Comparison of ENCODE assay signal across 10 mouse cellular contexts in genomic region chr8:95293172-95293571, GRCm38 (mm10). TPM values are rescaled to one million over a fixed set of nuclear protein-coding genes. Genes with fewer than 3 reads are reported as not detected.
DNase-seq lines count a peak whose midpoint lies in the region; ATAC-seq lines count a peak whose summit lies in the region.
"Had no signal": no experiment of that assay in that cellular context is flagged by ENCODE, and none has a peak within 500 bp of the region (broad histone marks: within the 10 kb centered on the region; RNA-seq: fewer than 3 reads in every experiment).

No protein-coding gene starts in this region.

- DNase-seq in hindbrain, embryonic 10.5 days (ENCODE audit: low spot score), result no peak
- peak; percentile 8 to 21 for DNase-seq in cerebellum, adult 18-20 months
- peak; percentile 87 for DNase-seq in lung, postnatal 25 days (ENCODE audit: low spot score)
- DNase-seq in urinary bladder, postnatal 14 days (ENCODE audit: low spot score), result peak; percentile 83
- DNase-seq in B cell, adult 2 months, result no peak

- 0 out of 2 replicates have a peak overlapping the region, but pooled peaks have one; percentile 17 for H3K4me2 ChIP-seq in hindbrain, embryonic 15.5 days
- H3K4me2 ChIP-seq in kidney, embryonic 15.5 days, result peak overlapping the region; percentile 51

- H3K27ac ChIP-seq in hindbrain, embryonic 15.5 days (replicated peaks), result no peak overlapping the region
- no peak overlapping the region for H3K27ac ChIP-seq in hindbrain, embryonic 10.5 days
- H3K27ac ChIP-seq in kidney, embryonic 15.5 days, result peak overlapping the region; percentile 84

- ATAC-seq in hindbrain, embryonic 15.5 days (ENCODE audit: low FRiP score, low read depth), result no peak
- ATAC-seq in granulocyte monocyte progenitor cell, adult 5-6 weeks (replicated peaks; ENCODE audit: poor library complexity, severe bottlenecking), result peak; percentile 69
- ATAC-seq in kidney, embryonic 15.5 days (replicated peaks; ENCODE audit: low FRiP score), result peak; percentile 62

- H3K4me1 ChIP-seq in hindbrain, embryonic 15.5 days (replicated peaks), result no peaks in the 10 kb centered on the region
- peaks cover 8% of the 10 kb centered on the region; the same call in 1 of the 2 replicates for H3K4me1 ChIP-seq in hindbrain, embryonic 10.5 days (replicated peaks)
- H3K4me1 ChIP-seq in kidney, embryonic 15.5 days, result peaks cover 17% of the 10 kb centered on the region

- H3K9me3 ChIP-seq in hindbrain, embryonic 15.5 days, result no peaks in the 10 kb centered on the region
- no peaks in the 10 kb centered on the region for H3K9me3 ChIP-seq in hindbrain, embryonic 10.5 days
- H3K9me3 ChIP-seq in kidney, embryonic 15.5 days (replicated peaks), result no peaks in the 10 kb centered on the region

- no peaks in the 10 kb centered on the region for H3K36me3 ChIP-seq in hindbrain, embryonic 15.5 days
- no peaks in the 10 kb centered on the region for H3K36me3 ChIP-seq in hindbrain, embryonic 10.5 days
- no peaks in the 10 kb centered on the region for H3K36me3 ChIP-seq in kidney, embryonic 15.5 days

- no peak overlapping the region for H3K4me3 ChIP-seq in hindbrain, embryonic 15.5 days
- no peak overlapping the region for H3K4me3 ChIP-seq in hindbrain, embryonic 10.5 days
- peak overlapping the region; percentile 25 for H3K4me3 ChIP-seq in kidney, embryonic 15.5 days (replicated peaks)

- no peaks in the 10 kb centered on the region for H3K27me3 ChIP-seq in hindbrain, embryonic 15.5 days
- H3K27me3 ChIP-seq in hindbrain, embryonic 10.5 days (ENCODE audit: insufficient read depth, poor library complexity, severe bottlenecking), result no peaks in the 10 kb centered on the region
- no peaks in the 10 kb centered on the region for H3K27me3 ChIP-seq in kidney, embryonic 15.5 days

- WGBS in hindbrain, embryonic 15.5 days, result 73% methylated on average over 11 of the region's 11 CpGs
- WGBS in hindbrain, embryonic 10.5 days, result 90% methylated on average over 11 of the region's 11 CpGs
- WGBS in kidney, embryonic 15.5 days, result 56% methylated on average over 11 of the region's 11 CpGs

- H3K9ac ChIP-seq in hindbrain, embryonic 15.5 days, result no peak overlapping the region
- no peak overlapping the region for H3K9ac ChIP-seq in kidney, embryonic 15.5 days

RNA-seq across cellular contexts. Expression of gene Cngb1, which starts 13.2 kb away (rescaled TPM):
- polyA plus RNA-seq in hindbrain, embryonic 15.5 days (2015; fragmentation: Nextera tagmentation; extraction: Ambion mirVana), result 0.43 TPM in 2 replicates
- polyA plus RNA-seq in hindbrain, embryonic 10.5 days (2016; fragmentation: Nextera tagmentation; extraction: Ambion mirVana), result 0.07 and 0.59 TPM in 2 replicates
- total RNA-seq in granulocyte monocyte progenitor cell, adult 5-6 weeks (2014; fragmentation: Nextera tagmentation), result 8.2 and 8.5 TPM in 2 replicates
- total RNA-seq in granulocyte monocyte progenitor cell, adult 5-6 weeks (2017), result 8.6 and 10.0 TPM in 2 replicates
- polyA plus RNA-seq in kidney, embryonic 15.5 days (2015; fragmentation: Nextera tagmentation; extraction: Ambion mirVana), result 0.44 and 0.81 TPM in 2 replicates

RNA-seq across cellular contexts. Expression of gene Tepp, which starts 17.2 kb away (rescaled TPM):
- 2.3 and 3.6 TPM in 2 replicates for polyA plus RNA-seq in hindbrain, embryonic 15.5 days (2015; fragmentation: Nextera tagmentation; extraction: Ambion mirVana)
- not detected in 2 replicates for polyA plus RNA-seq in hindbrain, embryonic 10.5 days (2016; fragmentation: Nextera tagmentation; extraction: Ambion mirVana)
- total RNA-seq in granulocyte monocyte progenitor cell, adult 5-6 weeks (2014; fragmentation: Nextera tagmentation), result not detected in 2 replicates
- not detected in 2 replicates for total RNA-seq in granulocyte monocyte progenitor cell, adult 5-6 weeks (2017)
- polyA plus RNA-seq in kidney, embryonic 15.5 days (2015; fragmentation: Nextera tagmentation; extraction: Ambion mirVana), result 0.33 TPM in 1 of 2 replicates, not detected in the other
- total RNA-seq: layer of hippocampus, postnatal 25 days had no signal
- polyA plus RNA-seq: stomach, embryonic 14.5 days had no signal

RNA-seq across cellular contexts. Expression of gene Zfp319, which starts 38.6 kb away (rescaled TPM):
- polyA plus RNA-seq in hindbrain, embryonic 15.5 days (2015; fragmentation: Nextera tagmentation; extraction: Ambion mirVana), result 15.2 and 16.5 TPM in 2 replicates
- 12.4 and 16.6 TPM in 2 replicates for polyA plus RNA-seq in hindbrain, embryonic 10.5 days (2016; fragmentation: Nextera tagmentation; extraction: Ambion mirVana)
- total RNA-seq in granulocyte monocyte progenitor cell, adult 5-6 weeks (2014; fragmentation: Nextera tagmentation), result 5.4 and 6.9 TPM in 2 replicates
- total RNA-seq in granulocyte monocyte progenitor cell, adult 5-6 weeks (2017), result 1.6 and 2.2 TPM in 2 replicates
- polyA plus RNA-seq in kidney, embryonic 15.5 days (2015; fragmentation: Nextera tagmentation; extraction: Ambion mirVana), result 8.6 and 9.6 TPM in 2 replicates

RNA-seq across cellular contexts. Expression of gene Usb1, which starts 38.9 kb away (rescaled TPM):
- polyA plus RNA-seq in hindbrain, embryonic 15.5 days (2015; fragmentation: Nextera tagmentation; extraction: Ambion mirVana), result 34.8 and 35.8 TPM in 2 replicates
- 48.5 and 48.8 TPM in 2 replicates for polyA plus RNA-seq in hindbrain, embryonic 10.5 days (2016; fragmentation: Nextera tagmentation; extraction: Ambion mirVana)
- total RNA-seq in granulocyte monocyte progenitor cell, adult 5-6 weeks (2014; fragmentation: Nextera tagmentation), result 41.5 and 44.1 TPM in 2 replicates
- 31.4 and 36.8 TPM in 2 replicates for total RNA-seq in granulocyte monocyte progenitor cell, adult 5-6 weeks (2017)
- polyA plus RNA-seq in kidney, embryonic 15.5 days (2015; fragmentation: Nextera tagmentation; extraction: Ambion mirVana), result 47.0 and 49.0 TPM in 2 replicates

RNA-seq across cellular contexts. Expression of gene Mmp15, which starts 58.9 kb away (rescaled TPM):
- 20.0 and 22.1 TPM in 2 replicates for polyA plus RNA-seq in hindbrain, embryonic 15.5 days (2015; fragmentation: Nextera tagmentation; extraction: Ambion mirVana)
- 15.2 and 19.4 TPM in 2 replicates for polyA plus RNA-seq in hindbrain, embryonic 10.5 days (2016; fragmentation: Nextera tagmentation; extraction: Ambion mirVana)
- not detected in 2 replicates for total RNA-seq in granulocyte monocyte progenitor cell, adult 5-6 weeks (2014; fragmentation: Nextera tagmentation)
- 0.13 and 0.21 TPM in 2 replicates for total RNA-seq in granulocyte monocyte progenitor cell, adult 5-6 weeks (2017)
- polyA plus RNA-seq in kidney, embryonic 15.5 days (2015; fragmentation: Nextera tagmentation; extraction: Ambion mirVana), result 10.0 and 12.3 TPM in 2 replicates

Comparison
In these comparisons a context has a peak if more than half of its experiments do, and no peak if none do; other contexts are left out.
1. DNase-seq: peak in cerebellum, adult 18-20 months (2 of 2), lung, postnatal 25 days (single experiment) and urinary bladder, postnatal 14 days (single experiment); none in hindbrain, embryonic 10.5 days (single experiment) and B cell, adult 2 months (0 of 2).